Mouse (Mus musculus): ENCODE measurements at regions not wholly inside any gene's neighbourhood (a gene's known extent, or its start where the extent isn't known, plus 50 kb on each side); places are given as distances from the start of the nearest gene placed in this dataset.

DNA sequence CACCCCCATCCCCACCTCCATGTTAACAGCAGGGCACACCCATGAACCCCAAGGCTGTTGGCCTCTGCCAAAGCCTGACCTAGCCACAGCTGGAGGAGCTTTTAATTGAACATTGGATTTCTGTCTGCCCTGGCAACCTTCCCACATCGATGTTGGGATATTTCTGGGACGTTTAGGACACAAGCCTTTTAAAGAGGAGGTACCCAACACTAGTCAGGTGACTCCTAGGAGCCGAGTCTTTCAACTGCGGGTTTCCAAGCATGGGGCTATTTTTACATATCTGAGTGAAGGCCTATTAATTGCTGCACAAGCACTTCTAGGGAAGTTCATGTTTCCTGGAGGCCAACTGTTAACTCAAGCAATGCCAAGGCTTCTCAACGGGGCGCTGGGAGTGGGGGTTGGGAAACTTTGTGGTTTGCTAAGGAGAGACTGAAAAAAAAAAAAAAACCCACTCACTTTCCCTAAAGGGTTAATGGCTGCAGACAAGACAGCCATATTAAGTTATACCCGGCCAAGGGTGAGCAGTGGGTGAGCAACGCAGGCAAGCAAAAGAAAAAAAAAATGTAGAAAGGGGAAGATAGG, 213.3 kb downstream of the Bcl2l11 start:
- DNase-seq: no peak

DNA sequence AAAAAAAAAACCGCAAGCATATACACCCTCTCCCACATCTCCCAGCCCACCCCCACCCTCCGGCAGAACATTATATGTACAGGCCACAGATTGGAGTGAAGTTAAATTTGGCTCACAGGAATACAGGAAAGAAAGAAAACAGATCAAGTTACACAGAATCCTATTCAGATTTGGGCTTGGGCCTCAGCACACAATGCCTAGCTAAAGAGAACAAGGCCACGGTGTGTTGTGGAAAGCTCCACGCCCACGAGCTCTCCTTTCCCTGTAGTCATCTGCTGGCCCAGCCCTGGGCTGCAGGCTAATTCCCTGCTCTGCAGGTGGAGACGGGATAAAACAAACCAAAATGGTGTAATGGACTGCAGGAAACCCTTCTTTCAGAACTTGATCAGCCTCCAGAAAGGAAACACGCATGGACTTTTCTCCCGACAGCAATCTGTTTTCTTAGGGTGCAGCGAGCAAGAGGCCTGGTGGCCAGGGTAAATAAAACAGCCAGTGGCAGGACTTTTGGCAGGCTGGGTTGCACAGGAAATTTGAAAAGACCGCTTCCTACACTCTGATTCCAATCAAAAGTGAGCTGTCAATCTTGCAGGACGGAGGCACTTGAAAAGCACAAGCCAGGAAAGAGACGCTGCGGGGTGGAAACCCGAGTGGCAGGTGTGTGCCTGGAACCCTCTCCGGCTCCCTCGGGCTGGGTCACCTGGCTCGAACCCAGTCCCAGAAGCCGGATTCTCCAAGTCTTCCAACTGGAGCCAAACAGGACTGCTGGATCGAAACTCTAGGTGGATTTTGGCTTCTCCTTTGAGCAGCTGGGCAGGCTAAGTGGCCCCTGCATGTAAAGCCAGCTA, 214.0 kb downstream of the Bcl2l11 start:
- no peak for DNase-seq

DNA sequence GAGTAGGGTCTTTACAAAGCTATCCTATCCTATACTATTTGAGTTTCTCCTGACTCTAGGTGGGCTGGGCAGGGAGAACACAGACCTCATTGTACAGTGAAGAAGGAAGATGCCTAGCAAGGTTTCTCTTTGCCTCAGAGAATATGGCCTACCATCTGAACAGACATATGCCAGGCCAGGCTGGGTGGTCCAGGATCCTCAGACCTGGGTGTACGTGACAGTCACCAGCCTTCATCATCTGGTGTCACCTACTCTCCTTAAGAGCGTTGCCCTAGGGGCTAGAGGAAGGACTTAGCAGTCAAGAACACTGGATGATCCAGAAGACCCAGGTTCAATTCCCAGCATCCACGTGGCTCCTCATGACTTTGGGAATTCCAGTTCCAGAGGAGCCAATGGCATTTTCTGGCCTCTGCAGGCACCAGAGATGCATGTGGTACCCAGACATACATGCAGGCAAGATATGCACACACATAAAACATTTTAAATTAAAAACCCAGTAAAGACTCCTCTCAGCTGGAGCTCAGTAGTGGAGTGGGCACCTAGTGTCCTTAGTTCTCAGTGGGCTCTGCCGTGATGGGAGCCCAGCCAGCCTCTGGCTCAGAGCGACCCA, 214.9 kb downstream of the Bcl2l11 start:
- no peak for DNase-seq

- DNase-seq: no peak
Measured at GRCm38 (mm10) chr2:128342212-128342611, 216.4 kb downstream of the Bcl2l11 start.

DNA sequence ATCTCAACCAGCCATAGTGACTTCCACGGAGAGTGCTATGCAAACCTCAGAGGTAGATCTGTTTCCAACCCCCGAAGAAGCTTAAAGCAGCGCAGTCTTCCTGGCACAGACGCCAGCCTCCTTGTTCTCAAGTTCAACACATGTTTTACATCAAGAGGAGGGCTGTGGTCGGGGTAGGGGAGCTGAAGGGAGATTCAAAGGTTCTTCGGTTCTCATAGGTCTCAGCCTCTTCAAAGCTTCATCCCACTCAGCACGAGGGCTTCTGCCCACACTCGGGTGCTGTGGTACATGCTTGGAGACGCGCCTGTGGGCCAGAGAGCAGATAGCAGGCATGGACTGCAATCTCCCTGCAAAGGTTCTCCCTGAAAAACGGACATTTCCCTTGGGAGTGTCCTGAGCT, 219.7 kb downstream of the Bcl2l11 start:
- DNase-seq: no peak

- no peak for DNase-seq
Measured at GRCm38 (mm10) chr2:128348556-128348955, 222.7 kb downstream of the Bcl2l11 start.

GRCm38 (mm10) chr2:128351405-128351804, 225.6 kb downstream of the Bcl2l11 start:
- no peak for DNase-seq

GRCm38 (mm10) chr2:128352533-128352932, 226.7 kb downstream of the Bcl2l11 start:
- DNase-seq: no peak

GRCm38 (mm10) chr2:128353457-128353856, 227.6 kb downstream of the Bcl2l11 start:
- DNase-seq: no peak

DNA sequence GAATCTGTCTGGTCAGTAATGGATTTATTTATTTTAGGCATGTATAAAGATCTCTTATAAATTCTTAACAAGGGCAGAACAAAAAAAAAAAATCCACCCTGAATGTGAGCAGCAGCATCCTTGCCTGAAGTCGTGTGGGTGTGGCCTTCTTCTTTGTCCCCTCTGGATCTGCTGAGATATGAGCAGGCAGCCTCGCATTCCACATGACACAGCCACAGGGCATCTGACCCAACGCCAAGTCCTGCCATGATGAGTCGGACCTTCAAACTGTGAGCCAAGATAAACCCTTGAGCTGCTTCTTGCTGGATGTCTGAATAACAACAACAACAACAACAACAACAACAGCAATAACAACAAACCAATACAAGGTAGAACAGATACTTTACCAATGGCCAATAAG, 230.5 kb downstream of the Bcl2l11 start:
- DNase-seq: no peak

DNA sequence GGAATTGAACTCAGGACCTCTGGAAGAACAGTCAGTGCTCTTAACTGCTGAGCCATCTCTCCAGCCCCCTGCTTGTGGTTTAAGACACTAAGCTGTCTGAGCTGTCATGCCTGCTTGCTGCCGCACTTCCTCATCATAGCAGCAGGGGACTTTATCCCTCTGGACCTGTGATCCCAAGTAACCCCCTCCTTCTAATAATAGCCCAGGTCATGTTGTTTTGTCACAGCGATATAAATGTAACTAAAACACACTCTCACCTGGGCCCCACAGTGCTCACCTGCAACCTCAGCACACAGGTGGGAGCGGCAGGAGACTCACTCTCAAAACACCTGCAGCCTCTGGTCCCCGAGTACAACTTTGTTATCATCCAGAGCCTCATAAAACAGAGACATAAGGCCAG, 231.9 kb upstream of the Spdye4c start:
- DNase-seq: no peak

DNA sequence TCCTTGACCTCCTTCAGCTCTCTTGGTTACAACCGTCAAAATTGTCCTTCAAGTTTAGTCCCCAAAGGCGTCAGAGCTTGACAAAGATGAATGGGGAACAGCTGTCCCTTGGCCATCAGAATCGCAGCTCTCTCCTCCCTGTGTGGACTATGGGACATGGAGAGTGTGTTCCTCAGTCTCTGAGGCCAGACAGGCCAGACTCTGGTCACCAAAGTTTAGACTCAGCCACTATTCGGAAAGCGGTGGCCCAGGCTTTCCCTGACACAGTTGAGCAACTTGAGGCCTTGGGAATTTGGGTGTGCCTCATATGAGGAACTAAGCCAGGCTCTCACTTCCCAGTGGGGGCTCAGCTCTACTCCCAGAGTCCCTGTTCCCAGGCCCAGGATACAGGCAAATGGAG, 230.5 kb upstream of the Spdye4c start:
- no peak for DNase-seq

GRCm38 (mm10) chr2:128361436-128361835, 229.6 kb upstream of the Spdye4c start:
- no peak for DNase-seq

DNA sequence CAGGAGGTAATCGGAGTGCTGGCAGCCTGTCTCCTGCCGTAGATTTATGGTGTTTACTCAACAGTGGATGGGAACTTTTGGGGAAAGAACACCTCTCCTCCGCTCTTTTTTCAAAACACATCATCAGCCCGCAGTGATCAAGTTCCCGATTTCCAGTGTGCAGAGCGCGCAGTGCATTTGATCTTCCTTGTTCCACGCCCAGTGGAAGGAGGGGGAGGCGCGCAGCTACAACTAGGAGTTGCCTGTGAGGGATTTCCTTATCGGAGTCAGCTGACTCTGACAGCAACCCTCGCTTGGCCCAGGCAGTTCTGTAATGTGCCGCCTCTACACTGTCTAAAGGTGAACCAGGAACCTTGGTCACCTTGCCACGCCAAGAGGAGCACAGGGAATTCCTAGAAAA, 226.8 kb upstream of the Spdye4c start:
- DNase-seq: peak in 1 of 2 experiments; percentile 20

GRCm38 (mm10) chr2:128365004-128365403, 226.0 kb upstream of the Spdye4c start:
- DNase-seq: no peak

GRCm38 (mm10) chr2:128365775-128366174, 225.2 kb upstream of the Spdye4c start:
- DNase-seq: no peak

DNA sequence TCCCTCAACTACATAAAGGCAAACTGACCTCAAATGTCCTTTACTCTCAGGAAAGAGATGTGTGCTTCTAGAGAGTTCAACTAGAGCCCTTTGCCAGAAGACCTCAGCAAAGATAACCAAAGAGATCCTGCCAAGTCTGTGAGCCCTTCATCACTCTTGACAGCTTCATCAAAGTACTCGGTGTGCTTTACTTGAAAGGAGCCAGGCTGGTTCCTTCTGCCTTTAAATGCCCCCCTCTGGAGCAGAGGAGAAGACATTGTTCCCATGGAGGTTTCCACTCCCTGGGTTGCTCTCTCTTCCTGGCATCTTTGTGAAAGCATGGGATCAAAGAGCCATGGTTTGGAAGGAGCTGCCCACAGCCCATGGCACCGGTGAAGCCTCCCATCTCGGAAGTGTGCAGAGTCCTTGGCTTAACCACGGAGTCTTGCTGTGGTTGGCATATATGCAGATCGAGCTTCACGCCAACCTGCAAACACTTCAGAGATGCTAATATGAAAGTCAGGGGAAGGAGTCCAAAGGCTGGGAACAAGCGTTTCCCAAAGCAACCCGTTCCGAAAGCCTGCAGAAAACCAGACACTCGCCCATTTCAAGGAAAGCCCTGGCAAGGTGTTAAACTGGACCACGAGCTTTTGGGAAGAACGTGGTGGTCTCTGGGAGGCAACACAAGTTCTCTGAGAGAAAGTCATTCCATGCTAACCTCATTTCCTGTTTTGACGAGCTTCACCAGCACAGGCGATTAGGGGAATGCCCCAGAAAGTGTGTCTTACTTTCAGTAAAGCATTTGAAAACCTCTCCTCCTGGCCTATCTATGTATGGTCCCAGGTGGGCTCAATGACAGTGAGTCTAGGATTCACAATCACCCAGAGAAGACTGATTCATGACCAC, 223.5 kb upstream of the Spdye4c start:
- no peak for DNase-seq

DNA sequence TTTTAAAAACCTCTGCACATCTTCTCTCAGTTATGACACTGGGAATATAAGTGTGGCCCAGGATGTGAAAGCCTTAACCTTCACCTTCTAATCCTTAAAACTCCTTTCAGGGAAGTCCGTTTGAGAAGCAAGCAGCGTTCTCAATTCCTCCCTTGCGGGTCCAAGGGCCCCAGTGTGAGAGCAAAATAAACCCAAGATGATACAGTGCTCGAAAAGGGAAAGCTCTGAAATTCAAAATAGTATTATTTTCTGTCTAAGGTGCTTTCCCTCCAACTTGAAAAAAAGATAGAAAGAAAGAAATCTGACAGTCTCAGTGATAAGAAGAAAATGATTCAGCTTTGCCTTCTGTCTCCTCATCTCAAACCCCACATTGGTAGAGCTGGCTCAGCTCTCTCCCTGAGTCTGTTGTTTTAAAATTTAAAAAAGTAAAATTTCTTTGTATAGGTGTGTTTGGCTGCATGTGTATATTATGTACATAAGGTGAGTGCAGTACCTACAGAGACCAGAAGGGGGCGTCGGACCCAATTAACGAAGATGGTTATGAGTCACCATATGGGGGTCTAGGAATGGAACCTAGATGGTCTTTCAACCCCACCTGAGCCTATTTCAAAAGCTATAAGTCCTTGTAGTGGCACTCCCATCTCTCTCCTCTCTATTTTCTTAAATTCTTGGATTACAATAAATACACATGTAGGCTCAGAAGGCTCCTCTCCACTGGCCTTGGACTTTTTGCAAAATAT, 222.3 kb upstream of the Spdye4c start:
- DNase-seq: no peak

DNA sequence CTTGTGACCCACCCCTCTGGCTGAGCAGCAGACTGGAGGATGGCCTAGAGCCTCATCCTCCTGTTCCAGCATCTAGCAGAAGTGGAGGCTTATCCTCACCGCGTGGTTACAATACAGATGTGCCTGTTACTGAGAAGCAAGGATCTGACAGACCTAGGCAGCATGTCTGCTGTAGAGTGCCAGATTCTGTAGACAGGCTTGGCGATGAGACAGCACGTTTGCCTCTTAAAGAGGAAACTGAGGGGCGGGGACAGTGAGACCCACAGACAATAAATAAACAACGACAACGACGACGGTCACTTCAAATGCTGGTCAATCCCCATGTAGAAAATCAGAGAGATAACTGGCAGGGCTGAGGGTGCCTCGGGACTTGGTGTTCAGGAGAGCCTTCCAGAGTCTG, 220.2 kb upstream of the Spdye4c start:
- DNase-seq: no peak

DNA sequence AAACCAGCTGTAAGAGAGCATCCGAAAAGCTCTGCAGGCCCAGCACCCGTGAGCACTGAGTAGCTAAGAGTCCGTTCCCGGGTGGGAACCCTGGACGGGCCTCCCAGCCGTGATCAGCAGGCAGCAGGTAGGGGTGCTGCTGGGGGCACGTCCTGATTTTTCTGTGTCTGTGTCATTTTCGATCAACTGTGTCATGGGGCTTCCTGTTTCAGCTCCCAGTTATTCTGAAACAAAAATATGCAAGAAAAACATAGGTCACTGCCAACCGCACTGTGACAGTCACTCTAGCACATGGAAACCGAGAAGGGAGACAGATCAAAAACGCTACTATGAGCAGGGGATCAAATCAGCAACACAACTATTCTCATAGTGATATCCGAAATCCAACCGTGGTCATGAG, 218.8 kb upstream of the Spdye4c start:
- DNase-seq: no peak

- no peak for DNase-seq
Measured at GRCm38 (mm10) chr2:128373363-128374252, 217.4 kb upstream of the Spdye4c start.

- no peak for DNase-seq
Measured at GRCm38 (mm10) chr2:128374253-128374566, 216.8 kb upstream of the Spdye4c start.

All from thymus, adult 18-20 months (tissue).